Mouse (Mus musculus): ENCODE measurements around the gene Rxfp4. TPM values are rescaled to one million over a fixed set of nuclear protein-coding genes. Genes with fewer than 3 reads are reported as not detected.

The Rxfp4 gene
- polyA plus RNA-seq, 1 experiment = not detected

DNA sequence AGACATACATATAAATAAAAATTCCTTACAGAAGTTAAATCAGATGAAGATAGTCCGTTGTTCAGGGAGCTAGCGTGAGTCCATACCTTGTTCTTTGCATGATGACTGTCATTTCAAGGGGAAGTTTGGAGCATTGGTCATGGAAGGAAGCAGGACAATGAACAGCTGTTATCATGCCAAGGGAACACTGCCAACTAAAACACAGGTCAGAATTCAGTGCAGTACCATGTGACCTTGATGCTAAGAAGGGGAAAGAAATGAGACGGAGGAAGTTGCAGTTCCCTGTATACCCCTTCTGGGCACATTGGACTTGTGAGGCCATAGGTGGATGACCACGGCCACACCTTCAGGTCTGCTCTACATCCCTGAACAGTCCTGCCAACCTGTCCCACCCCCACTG lies 1.7 kb upstream of the Rxfp4 start:
- no peaks in the 10 kb centered on the region for H3K36me3 ChIP-seq (ENCODE audit: control insufficient read depth)
- peaks cover under 1% of the 10 kb centered on the region; the same call in 1 of the 2 replicates for H3K4me1 ChIP-seq (ENCODE audit: control insufficient read depth)
- H3K27me3 ChIP-seq (ENCODE audit: control insufficient read depth) = peaks cover 8% of the 10 kb centered on the region
- no peaks in the 10 kb centered on the region for H3K9me3 ChIP-seq (ENCODE audit: control insufficient read depth, low read length)
- no peak overlapping the region for H3K4me3 ChIP-seq (replicated peaks)
- TF ChIP-seq TAL1 (IDR thresholded peaks at IDR 0.05; ENCODE audit: low read length) (no peak), GATA1 (IDR thresholded peaks at IDR 0.05; ENCODE audit: low read length) (no peak)

DNA sequence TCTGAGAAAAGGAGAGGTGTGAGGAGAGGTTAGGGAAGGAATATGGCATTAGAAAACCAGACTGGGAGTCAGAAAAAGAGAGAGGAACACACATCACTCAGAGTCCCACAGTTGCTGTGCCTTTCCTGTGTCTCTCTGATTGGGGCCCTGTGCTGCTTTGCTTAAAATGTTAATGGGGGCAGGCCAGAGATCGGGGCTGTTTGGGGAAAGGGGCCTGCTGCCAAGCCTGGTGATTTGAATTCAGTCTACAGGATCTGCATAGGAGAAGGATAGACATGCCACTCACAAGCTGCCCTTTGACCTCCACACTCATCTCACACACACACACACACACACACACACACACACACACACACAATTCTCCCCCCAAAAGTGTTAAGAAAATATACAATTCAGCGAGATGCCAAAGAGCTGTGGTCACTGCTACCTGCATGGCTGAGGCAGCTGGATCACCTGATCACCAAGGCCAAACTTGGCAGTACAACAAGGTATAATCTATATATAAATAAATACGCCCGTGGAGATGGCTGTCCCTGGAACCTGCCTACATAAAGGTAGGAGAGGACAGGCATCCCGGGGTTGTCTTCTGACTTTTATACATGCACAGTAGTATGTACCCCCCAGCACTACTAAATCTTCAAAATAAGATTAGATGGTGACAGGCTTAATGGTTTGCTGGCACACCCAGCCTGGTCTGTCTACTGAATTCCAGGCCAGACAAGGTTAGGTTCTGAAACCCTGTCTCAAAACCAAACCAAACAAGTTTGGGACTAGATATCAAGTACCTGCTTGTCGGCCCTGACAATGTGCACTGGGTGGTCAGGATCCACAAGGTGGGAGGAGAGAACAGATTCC lies 801 bp upstream of the Rxfp4 start:
- Histone ChIP-seq H3K27me3 (ENCODE audit: control insufficient read depth) (peaks cover 7% of the 10 kb centered on the region), H3K4me1 (ENCODE audit: control insufficient read depth) (no peaks in the 10 kb centered on the region)

DNA sequence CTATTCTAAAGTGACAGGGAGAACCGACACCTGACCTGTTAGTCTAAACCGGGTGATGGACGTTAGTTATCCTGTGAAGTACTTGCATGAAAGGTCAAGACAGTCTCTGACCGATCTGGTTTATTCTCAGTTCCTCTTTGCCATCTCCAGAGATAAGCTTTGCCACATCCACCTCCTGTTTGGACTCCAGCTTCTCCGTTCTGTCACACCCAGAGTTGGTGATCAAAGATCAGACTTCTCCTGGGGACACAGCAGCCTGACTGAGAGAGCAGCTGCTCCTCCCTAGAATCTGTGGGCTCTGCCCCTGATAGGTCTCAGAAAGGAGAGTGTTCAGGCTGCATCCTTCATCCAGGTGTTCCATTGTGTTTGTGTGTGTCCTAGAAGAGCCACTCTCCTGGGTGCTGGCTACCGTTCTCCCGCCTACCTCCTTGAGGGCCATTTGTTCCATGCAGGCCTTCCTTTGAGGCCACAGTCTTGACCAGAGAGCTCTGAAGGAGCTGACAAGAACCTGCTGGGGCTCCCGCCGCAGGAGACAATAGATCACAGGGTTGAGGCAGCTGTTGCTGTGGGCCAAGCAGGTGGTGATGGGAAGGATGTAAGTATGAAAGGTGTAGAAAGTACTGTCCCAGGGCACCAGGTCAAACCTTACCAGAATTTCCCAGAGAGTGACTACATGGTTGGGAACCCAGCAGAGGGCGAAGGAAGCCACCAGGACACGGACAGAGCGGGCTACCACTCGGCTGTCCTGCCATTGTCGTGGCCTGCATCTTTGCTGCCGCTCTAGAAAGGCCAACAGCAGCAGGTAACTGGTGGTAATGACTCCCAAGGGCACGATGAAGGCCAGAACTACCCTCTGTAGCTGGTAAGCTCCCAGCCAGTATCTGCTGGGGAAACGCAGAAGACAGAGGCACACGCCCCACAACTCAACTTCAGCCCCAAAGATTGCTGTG lies 998 bp downstream of the Rxfp4 start:
- Histone ChIP-seq H3K4me3 (replicated peaks) (no peak overlapping the region), H3K9me3 (ENCODE audit: control insufficient read depth, low read length) (no peaks in the 10 kb centered on the region), H3K4me1 (ENCODE audit: control insufficient read depth) (no peaks in the 10 kb centered on the region), H3K27me3 (ENCODE audit: control insufficient read depth) (peaks cover 7% of the 10 kb centered on the region), H3K36me3 (ENCODE audit: control insufficient read depth) (peaks cover 2% of the 10 kb centered on the region; the same call in 1 of the 2 replicates)
- TF ChIP-seq TAL1 (IDR thresholded peaks at IDR 0.05; ENCODE audit: low read length) (no peak), GATA1 (IDR thresholded peaks at IDR 0.05; ENCODE audit: low read length) (no peak)

More for the DNA sequence above, 801 bp upstream of the Rxfp4 start:
- Histone ChIP-seq H3K9me3 (ENCODE audit: control insufficient read depth, low read length) (no peaks in the 10 kb centered on the region), H3K36me3 (ENCODE audit: control insufficient read depth) (no peaks in the 10 kb centered on the region), H3K4me3 (replicated peaks) (no peak overlapping the region)
- TF ChIP-seq GATA1 (IDR thresholded peaks at IDR 0.05; ENCODE audit: low read length) = no peak
- TF ChIP-seq TAL1 (IDR thresholded peaks at IDR 0.05; ENCODE audit: low read length) = no peak

DNA sequence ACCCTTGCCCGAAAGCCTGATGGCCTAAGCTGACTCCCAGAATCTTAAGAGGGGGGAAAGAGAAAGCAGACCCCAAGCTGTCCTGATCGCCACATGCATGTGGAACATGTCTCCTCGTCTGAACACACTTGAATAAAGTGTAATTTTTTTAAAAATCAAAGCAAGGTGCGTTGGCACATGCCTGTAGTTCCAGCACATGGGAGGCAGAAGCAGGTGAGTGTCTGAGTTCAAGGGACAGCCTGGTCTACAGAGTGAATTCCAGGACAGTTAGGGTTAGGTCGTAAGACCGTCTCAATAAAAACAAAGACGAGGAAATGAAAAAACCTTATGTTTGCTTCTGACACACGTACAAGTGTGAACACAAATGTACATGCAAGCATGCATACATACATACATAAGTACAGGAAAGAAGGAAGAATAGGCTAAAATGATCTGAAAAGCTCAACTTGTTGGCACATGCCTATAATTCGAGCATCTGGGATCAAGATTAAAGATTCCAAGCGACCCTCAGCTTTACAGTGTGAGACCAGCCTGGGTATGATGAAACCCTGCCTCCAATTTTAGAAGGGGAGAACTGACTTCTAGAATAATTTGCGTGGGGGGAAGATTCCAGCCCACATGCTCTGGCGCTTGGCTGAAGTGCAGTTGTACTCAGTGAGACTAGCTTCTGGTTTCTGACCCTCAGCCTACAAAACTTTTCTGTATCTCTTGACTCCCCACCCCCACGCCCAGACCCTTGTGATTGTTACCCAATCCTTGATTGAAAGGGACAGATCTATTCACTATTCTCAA lies 2.0 kb downstream of the Rxfp4 start:
- H3K4me3 ChIP-seq (replicated peaks) = no peak overlapping the region
- H3K36me3 ChIP-seq (ENCODE audit: control insufficient read depth) = peaks cover 6% of the 10 kb centered on the region
- no peaks in the 10 kb centered on the region for H3K4me1 ChIP-seq (ENCODE audit: control insufficient read depth)
- peaks cover 7% of the 10 kb centered on the region for H3K27me3 ChIP-seq (ENCODE audit: control insufficient read depth)
- H3K9me3 ChIP-seq (ENCODE audit: control insufficient read depth, low read length) = no peaks in the 10 kb centered on the region
- TF ChIP-seq GATA1 (IDR thresholded peaks at IDR 0.05; ENCODE audit: low read length) (no peak), TAL1 (IDR thresholded peaks at IDR 0.05; ENCODE audit: low read length) (no peak)

DNA sequence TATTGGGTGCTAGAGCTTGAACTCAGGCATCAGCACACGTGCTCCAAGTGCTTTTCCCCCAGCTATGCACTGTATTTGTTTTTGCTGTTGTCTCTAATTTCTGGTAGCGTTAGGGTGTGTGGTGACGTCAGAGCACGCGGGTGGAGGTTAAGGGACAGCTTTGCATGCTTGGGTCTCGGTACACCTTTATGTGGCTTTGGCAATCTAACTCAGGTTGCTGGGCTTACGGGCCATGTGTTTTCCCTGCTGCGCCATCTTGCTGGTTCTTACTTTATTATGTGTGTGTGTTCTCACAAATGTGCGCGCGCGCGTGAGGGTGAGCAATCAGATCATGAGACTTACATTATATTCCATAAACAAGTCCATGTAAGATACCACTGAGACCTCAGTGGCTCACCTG lies 3.0 kb downstream of the Rxfp4 start:
- peaks cover 8% of the 10 kb centered on the region for H3K36me3 ChIP-seq (ENCODE audit: control insufficient read depth)
- peaks cover 7% of the 10 kb centered on the region for H3K27me3 ChIP-seq (ENCODE audit: control insufficient read depth)
- TF ChIP-seq TAL1 (IDR thresholded peaks at IDR 0.05; ENCODE audit: low read length) = no peak
- TF ChIP-seq GATA1 (IDR thresholded peaks at IDR 0.05; ENCODE audit: low read length) = no peak
- H3K9me3 ChIP-seq (ENCODE audit: control insufficient read depth, low read length) = no peaks in the 10 kb centered on the region
- no peak overlapping the region for H3K4me3 ChIP-seq (replicated peaks)
- H3K4me1 ChIP-seq (ENCODE audit: control insufficient read depth) = no peaks in the 10 kb centered on the region

DNA sequence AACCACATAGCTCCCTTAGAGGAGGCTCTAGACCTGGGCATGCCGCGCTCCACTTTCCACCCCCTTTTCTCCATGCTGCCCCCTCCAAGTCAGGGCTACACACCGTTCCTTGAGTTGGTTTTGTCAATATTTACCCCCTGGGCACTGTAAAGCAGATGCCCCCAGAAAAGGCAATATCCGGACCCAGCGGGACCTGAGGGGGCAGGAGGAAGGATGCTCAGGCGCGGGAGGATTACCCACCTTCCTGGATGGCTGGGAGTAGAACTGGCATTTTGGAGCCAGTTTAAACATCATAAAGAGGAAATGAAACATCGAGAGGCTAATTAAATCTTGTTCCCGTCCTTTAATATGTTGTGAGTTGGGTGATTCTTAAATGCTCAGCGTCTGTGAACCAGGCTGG lies 3.8 kb downstream of the Rxfp4 start:
- no peak for TF ChIP-seq TAL1 (IDR thresholded peaks at IDR 0.05; ENCODE audit: low read length)
- no peak for TF ChIP-seq GATA1 (IDR thresholded peaks at IDR 0.05; ENCODE audit: low read length)
- Histone ChIP-seq H3K4me3 (replicated peaks) (no peak overlapping the region), H3K4me1 (ENCODE audit: control insufficient read depth) (no peaks in the 10 kb centered on the region), H3K9me3 (ENCODE audit: control insufficient read depth, low read length) (no peaks in the 10 kb centered on the region), H3K27me3 (ENCODE audit: control insufficient read depth) (peaks cover 7% of the 10 kb centered on the region), H3K36me3 (ENCODE audit: control insufficient read depth) (peaks cover 9% of the 10 kb centered on the region)

DNA sequence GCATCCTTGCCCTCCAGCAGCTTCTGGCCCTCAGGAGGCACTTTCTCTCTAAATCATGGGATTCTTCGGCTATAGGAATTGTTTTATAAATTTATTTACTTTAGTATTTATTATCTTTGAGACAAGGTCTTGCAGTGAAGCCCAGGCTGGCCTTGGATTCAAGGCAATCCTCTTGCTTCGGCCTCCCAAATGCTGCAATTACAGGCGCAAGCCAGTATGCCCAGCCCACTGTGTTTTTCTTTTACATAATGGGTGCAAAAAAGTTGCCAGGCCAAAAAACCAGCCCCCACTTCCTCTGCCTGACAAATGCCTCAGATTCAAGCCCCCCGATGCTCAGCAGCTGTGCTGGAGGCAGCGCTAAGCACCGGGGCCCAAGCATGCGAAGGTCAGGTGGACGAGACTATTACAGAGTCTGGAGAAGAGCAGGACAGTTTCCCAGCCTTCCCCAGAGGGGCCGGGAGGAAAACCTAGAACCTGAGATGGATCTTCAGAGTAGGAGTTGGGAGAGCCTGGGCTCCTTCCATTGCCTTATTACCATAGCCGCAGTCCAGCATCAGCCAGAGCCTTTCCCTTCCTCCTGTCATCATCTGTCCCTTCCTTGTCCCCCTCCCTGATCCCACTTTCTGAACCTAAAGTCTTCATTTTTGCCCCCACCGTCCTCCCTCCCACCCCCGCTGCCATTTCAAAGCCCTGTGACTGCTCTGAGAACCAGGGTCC lies 4.3 kb downstream of the Rxfp4 start:
- no peak for TF ChIP-seq GATA1 (IDR thresholded peaks at IDR 0.05; ENCODE audit: low read length)
- TF ChIP-seq TAL1 (IDR thresholded peaks at IDR 0.05; ENCODE audit: low read length) = no peak
- Histone ChIP-seq H3K9me3 (ENCODE audit: control insufficient read depth, low read length) (no peaks in the 10 kb centered on the region), H3K27me3 (ENCODE audit: control insufficient read depth) (peaks cover 7% of the 10 kb centered on the region), H3K4me3 (replicated peaks) (no peak overlapping the region), H3K36me3 (ENCODE audit: control insufficient read depth) (peaks cover 14% of the 10 kb centered on the region), H3K4me1 (ENCODE audit: control insufficient read depth) (no peaks in the 10 kb centered on the region)

DNA sequence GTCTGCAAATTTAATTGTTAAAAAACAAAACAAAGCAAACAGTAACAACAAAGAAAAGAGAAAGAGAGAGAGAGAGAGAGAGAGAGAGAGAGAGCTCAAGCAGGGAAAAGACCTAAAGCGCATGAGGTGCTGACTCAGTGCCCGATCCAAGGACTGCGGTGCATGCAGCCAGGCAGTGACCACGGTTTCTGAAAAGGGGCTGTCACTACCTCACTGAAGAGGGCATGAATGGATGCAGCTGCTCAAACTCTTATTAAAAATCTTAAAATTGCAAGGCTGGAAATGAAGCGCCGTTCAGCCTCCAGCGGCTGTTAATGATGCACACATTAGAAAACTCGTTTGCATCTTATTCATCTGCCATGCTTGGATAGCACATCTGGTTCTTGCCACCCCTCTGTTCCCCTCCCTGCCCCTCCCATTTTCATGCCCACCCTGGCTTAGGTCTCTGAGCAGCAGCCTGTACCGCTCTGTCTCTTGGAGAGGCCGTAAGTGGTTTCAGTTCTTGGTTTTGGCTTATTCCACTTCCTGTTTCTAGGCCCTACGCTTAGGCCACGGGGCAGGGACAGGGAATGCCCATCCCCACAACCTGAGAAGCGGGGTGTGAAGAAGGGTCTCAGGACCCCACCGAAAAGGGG lies 5.0 kb downstream of the Rxfp4 start:
- H3K4me1 ChIP-seq (ENCODE audit: control insufficient read depth) = no peaks in the 10 kb centered on the region
- H3K27me3 ChIP-seq (ENCODE audit: control insufficient read depth) = peaks cover 7% of the 10 kb centered on the region
- no peaks in the 10 kb centered on the region for H3K9me3 ChIP-seq (ENCODE audit: control insufficient read depth, low read length)
- no peak for TF ChIP-seq GATA1 (IDR thresholded peaks at IDR 0.05; ENCODE audit: low read length)
- no peak for TF ChIP-seq TAL1 (IDR thresholded peaks at IDR 0.05; ENCODE audit: low read length)
- H3K4me3 ChIP-seq (replicated peaks) = no peak overlapping the region
- H3K36me3 ChIP-seq (ENCODE audit: control insufficient read depth) = peaks cover 18% of the 10 kb centered on the region

Measured in erythroblast, embryonic 14.5 days (primary cell).